Mouse (Mus musculus) E14TG2a.4 (cell line): ENCODE measurements around the gene Ranbp1.

Source experiments
- H3K27me3 ChIP-seq: 2 replicates; pipeline ENCODE4 v1.6.1; 2014; ENCODE audit warnings: low read length, control low read depth; ENCODE audit not compliant: insufficient read depth
- H3K36me3 ChIP-seq: 2 replicates; pipeline ENCODE4 v1.6.1; 2014; ENCODE audit warnings: low read length, control low read depth; ENCODE audit not compliant: insufficient read depth
- H3K4me1 ChIP-seq: replicated peaks from 2 replicates; pipeline ENCODE4 v1.6.1; 2014; ENCODE audit warnings: low read depth, low read length, control low read depth
- H3K4me3 ChIP-seq: replicated peaks from 2 replicates; pipeline ENCODE4 v1.5.1; 2014; ENCODE audit warnings: mild to moderate bottlenecking, low read length
- H3K9me3 ChIP-seq: 2 replicates; pipeline ENCODE4 v1.6.1; 2014; ENCODE audit warnings: low read length, control low read depth
- CTCF ChIP-seq: conservative IDR thresholded peaks from 2 replicates; pipeline ENCODE4 v1.5.1; 2014; ENCODE audit warnings: low read length
- NANOG ChIP-seq: IDR thresholded peaks from 2 replicates; pipeline ENCODE4 v1.6.1; 2014; ENCODE audit warnings: borderline replicate concordance, low read length, mixed read lengths
- POU5F1 ChIP-seq: IDR thresholded peaks from 2 replicates; pipeline ENCODE4 v1.6.1; 2014; ENCODE audit warnings: low read length, borderline replicate concordance

The Ranbp1 gene

DNA sequence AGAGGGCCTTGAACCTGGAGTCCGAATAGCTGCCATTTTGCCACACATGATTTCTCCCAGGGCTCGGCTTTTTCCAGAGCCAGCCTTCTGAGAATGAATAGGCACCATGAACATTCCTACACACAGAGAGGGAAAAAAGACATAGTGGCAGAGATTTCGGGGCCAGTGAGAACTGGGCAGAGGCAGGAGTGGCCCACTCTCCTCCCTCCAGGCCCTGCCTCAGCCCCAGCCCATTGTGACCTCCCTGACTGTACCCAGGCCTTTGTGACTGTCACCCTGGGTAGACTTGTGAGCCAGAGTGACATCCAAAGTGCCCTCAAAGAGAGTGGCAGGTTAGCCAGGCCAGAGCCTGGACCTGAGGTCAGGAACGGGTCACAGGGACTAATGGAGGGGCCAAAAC, 31.0 kb downstream of the Ranbp1 start, which contains the start of gene Ccdc188:
Ccdc188 (plus strand) TSS at position 301 of the 400 bp plus-strand sequence.
- TF ChIP-seq NANOG (no peak), CTCF (no peak), POU5F1 (no peak)
- Histone ChIP-seq H3K4me1 (peaks cover 7% of the 10 kb centered on the region; the same call in 1 of the 2 replicates), H3K27me3 (peaks cover 11% of the 10 kb centered on the region; the same call in 1 of the 2 replicates), H3K9me3 (no peaks in the 10 kb centered on the region), H3K4me3 (no peak within 1 kb of the TSS), H3K36me3 (peaks cover 4% of the 10 kb centered on the region)

DNA sequence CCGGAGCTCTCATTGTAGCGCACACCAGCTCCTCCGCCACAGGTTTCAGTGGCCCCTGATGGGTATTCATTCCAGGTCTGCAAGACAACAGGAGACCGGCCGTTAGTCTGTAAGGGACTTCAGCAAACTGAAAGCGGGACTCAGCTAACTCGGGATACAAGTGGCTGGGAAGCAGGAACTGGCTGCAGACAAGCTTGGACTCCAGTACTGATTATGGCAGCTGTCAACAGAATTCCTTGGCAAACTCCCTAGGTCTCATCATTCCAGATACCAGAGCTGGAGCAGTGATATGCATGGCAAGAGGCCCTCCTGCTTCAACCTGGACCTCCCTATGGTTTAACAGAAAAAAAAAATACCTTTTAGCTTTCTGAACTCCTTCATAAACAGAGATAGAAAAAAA, 33.7 kb downstream of the Ranbp1 start:
- Histone ChIP-seq H3K36me3 (no peaks in the 10 kb centered on the region), H3K4me3 (no peak overlapping the region), H3K4me1 (peaks cover 11% of the 10 kb centered on the region), H3K9me3 (no peaks in the 10 kb centered on the region), H3K27me3 (peaks cover 26% of the 10 kb centered on the region)
- TF ChIP-seq CTCF (no peak), POU5F1 (no peak), NANOG (no peak)

DNA sequence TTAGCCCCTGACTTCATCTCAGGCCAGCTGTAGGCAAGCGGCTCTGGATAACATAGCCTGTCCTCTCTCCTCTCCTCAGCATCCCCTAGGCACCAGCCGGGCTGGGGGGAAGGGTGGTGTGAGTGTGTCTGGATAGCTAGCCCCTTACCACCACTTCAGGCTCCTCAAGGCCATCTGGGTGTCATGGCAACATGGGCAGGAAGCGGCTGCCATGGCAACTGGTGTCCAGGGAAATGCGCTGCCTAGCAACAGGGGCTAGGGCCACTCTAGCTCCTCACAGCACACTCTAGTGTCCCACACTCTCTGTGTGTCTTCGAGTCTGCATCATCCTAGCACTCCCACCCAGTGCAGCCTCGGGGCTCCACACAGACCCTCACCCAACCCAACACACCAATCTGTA, 34.8 kb downstream of the Ranbp1 start:
- Histone ChIP-seq H3K4me1 (peaks cover 9% of the 10 kb centered on the region; the same call in 1 of the 2 replicates), H3K9me3 (no peaks in the 10 kb centered on the region), H3K36me3 (no peaks in the 10 kb centered on the region), H3K4me3 (no peak overlapping the region), H3K27me3 (peaks cover 33% of the 10 kb centered on the region)
- TF ChIP-seq NANOG (no peak), POU5F1 (no peak), CTCF (no peak)

- TF ChIP-seq POU5F1: no peak
- no peak for TF ChIP-seq NANOG
- peak; percentile 98 for TF ChIP-seq CTCF
- Histone ChIP-seq H3K9me3 (no peaks in the 10 kb centered on the region), H3K27me3 (peaks cover 37% of the 10 kb centered on the region), H3K36me3 (no peaks in the 10 kb centered on the region), H3K4me3 (no peak overlapping the region), H3K4me1 (peaks cover 9% of the 10 kb centered on the region; the same call in 1 of the 2 replicates)
These were observed 36.9 kb downstream of the Ranbp1 start for GRCm38 (mm10) chr16:18211417-18212171.

- no peaks in the 10 kb centered on the region for H3K9me3 ChIP-seq
- TF ChIP-seq NANOG (no peak), CTCF (peak; percentile 100), POU5F1 (no peak)
- H3K27me3 ChIP-seq: peaks cover 41% of the 10 kb centered on the region
- H3K36me3 ChIP-seq: no peaks in the 10 kb centered on the region
- no peak overlapping the region for H3K4me3 ChIP-seq
- peaks cover 9% of the 10 kb centered on the region; the same call in 1 of the 2 replicates for H3K4me1 ChIP-seq
These were observed 37.7 kb downstream of the Ranbp1 start for GRCm38 (mm10) chr16:18210701-18211416.

GRCm38 (mm10) chr16:18203430-18204091, 45.0 kb downstream of the Ranbp1 start:
- peaks cover 31% of the 10 kb centered on the region for H3K27me3 ChIP-seq
- H3K36me3 ChIP-seq: no peaks in the 10 kb centered on the region
- H3K9me3 ChIP-seq: no peaks in the 10 kb centered on the region
- no peak overlapping the region for H3K4me3 ChIP-seq
- H3K4me1 ChIP-seq: peaks cover 11% of the 10 kb centered on the region; the same call in 1 of the 2 replicates
- TF ChIP-seq POU5F1: no peak

- Histone ChIP-seq H3K27me3 (peaks cover 40% of the 10 kb centered on the region), H3K4me3 (no peak overlapping the region), H3K36me3 (no peaks in the 10 kb centered on the region), H3K9me3 (no peaks in the 10 kb centered on the region), H3K4me1 (peaks cover 11% of the 10 kb centered on the region; the same call in 1 of the 2 replicates)
- TF ChIP-seq CTCF: no peak
- no peak for TF ChIP-seq POU5F1
- TF ChIP-seq NANOG: no peak
These were observed 46.5 kb downstream of the Ranbp1 start for GRCm38 (mm10) chr16:18202061-18202460.

- H3K4me3 ChIP-seq: no peak overlapping the region
- H3K36me3 ChIP-seq: no peaks in the 10 kb centered on the region
- peaks cover 11% of the 10 kb centered on the region; the same call in 1 of the 2 replicates for H3K4me1 ChIP-seq
- H3K9me3 ChIP-seq: no peaks in the 10 kb centered on the region
- TF ChIP-seq CTCF: no peak
- TF ChIP-seq POU5F1: no peak
- no peak for TF ChIP-seq NANOG
- peaks cover 36% of the 10 kb centered on the region for H3K27me3 ChIP-seq
These were observed 46.9 kb downstream of the Ranbp1 start for GRCm38 (mm10) chr16:18201620-18202019.
